Mouse (Mus musculus) urinary bladder, postnatal 0 days (tissue): Measurements from ENCODE around the gene Sri. TPM values are rescaled to one million over a fixed set of nuclear protein-coding genes. Genes with fewer than 3 reads are reported as not detected.

ENCODE experiments used
- polyA plus RNA-seq: library from polyadenylated mRNA; unstranded; fragments of >200 nt; fragmentation: Nextera tagmentation; extraction: Ambion mirVana; gene quantifications from 2 replicates; pipeline ENCODE4 v1.2.1, GENCODE M21; 2015

Gene Sri
- 244 and 247 TPM in 2 replicates for polyA plus RNA-seq

GRCm38 (mm10) chr5:8045855-8046254 lies at the start of gene Sri:
Sri (plus strand) TSS chr5:8046078.

Other genes with a start within 250 kb of the Sri start
- gene Steap4, start 85.6 kb upstream of the Sri start, polyA plus RNA-seq = 1.8 and 2.5 TPM in 2 replicates